18 mouse cellular contexts compared by ENCODE assay signal in the genomic region with DNA sequence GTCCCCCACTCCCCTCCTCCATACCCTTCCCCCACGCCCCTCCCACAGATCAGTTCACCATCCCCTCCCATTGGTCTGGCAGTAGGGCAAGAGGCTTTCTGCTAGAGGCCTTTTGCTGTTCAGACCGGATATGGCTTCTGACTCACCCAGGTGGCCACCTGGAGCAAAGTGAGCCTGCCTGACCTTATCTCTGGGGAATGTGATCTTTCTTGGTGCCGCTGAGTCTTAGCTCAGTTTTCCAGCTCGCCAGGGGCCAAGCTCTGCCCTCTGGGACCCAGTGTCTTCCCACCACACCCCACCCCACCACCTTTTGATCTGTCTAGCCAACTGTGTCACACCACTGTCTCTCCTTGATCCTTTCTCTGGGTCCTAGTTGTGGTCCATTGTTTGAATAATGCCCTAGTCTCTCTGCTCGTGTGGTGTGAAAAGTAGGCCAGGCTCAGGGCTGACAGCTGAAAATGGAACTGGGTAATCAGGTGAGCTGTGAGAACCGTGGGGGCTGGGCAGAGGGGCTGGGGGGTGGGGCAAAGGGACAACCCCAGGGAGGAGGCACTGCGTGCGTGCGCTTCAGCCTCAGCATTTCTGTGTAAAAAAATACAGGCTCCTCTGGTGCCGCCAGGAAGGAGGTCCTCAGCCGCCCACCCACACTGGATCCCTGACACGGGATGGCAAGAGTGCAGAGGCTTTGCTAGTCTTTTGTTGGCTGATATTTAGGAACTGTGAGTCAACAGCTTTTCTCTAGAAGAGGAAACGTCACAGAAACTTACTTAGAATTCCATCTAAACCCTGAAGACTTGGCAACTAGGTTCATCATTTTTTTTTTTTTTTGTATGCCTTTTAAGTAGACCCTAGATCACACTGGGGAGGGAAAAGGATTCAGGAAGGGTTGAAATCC. TPM values are rescaled to one million over a fixed set of nuclear protein-coding genes. Genes with fewer than 3 reads are reported as not detected.
DNase-seq lines count a peak whose midpoint lies in the region; ATAC-seq and TF ChIP-seq lines count a peak whose summit lies in the region.
"Had no signal": no experiment of that assay in that cellular context is flagged by ENCODE, and none has a peak within 500 bp of the region (broad histone marks: within the 10 kb centered on the region; RNA-seq: fewer than 3 reads in every experiment).

No protein-coding gene starts in this region.

- no peak overlapping the region for H3K4me3 ChIP-seq in heart, embryonic 10.5 days
- H3K4me3 ChIP-seq in heart, adult 2 months: no peak overlapping the region
- H3K4me3 ChIP-seq in thymus, adult 2 months (ENCODE audit: control insufficient read depth, insufficient read depth, low read length): no peak overlapping the region
- no peak overlapping the region for H3K4me3 ChIP-seq in embryonic facial prominence, embryonic 14.5 days (ENCODE audit: low read depth, low read length)
- H3K4me3 ChIP-seq in stomach, postnatal 0 days (ENCODE audit: low read depth, low read length): no peak overlapping the region
- H3K4me3 ChIP-seq: forebrain, embryonic 13.5 days; heart, embryonic 15.5 days; lung, embryonic 15.5 days; midbrain, embryonic 15.5 days; neural tube, embryonic 13.5 days; stomach, embryonic 15.5 days had no signal

- no peak for TF ChIP-seq CTCF in heart, adult 2 months (IDR thresholded peaks at IDR 0.05)
- no peak for TF ChIP-seq CTCF in thymus, adult 2 months (IDR thresholded peaks at IDR 0.05; ENCODE audit: borderline replicate concordance, control insufficient read depth, extremely low read depth, insufficient read depth, low read length, poor library complexity)
- TF ChIP-seq CTCF in stomach, postnatal 0 days (IDR thresholded peaks at IDR 0.05; ENCODE audit: low read depth): no peak

- peak overlapping the region; percentile 13; the same call in 1 of the 2 replicates for H3K27ac ChIP-seq in heart, embryonic 10.5 days
- H3K27ac ChIP-seq in heart, adult 2 months: no peak overlapping the region
- peak overlapping the region; percentile 56; the same call in 1 of the 2 replicates for H3K27ac ChIP-seq in thymus, adult 2 months (ENCODE audit: control insufficient read depth, insufficient read depth, low read length)
- H3K27ac ChIP-seq in embryonic facial prominence, embryonic 14.5 days (replicated peaks; ENCODE audit: low read depth, low read length): no peak overlapping the region
- no peak overlapping the region for H3K27ac ChIP-seq in stomach, postnatal 0 days (replicated peaks)
- H3K27ac ChIP-seq: forebrain, embryonic 13.5 days; heart, embryonic 15.5 days; midbrain, embryonic 15.5 days; neural tube, embryonic 13.5 days; stomach, embryonic 15.5 days had no signal

- H3K4me2 ChIP-seq in embryonic facial prominence, embryonic 14.5 days (ENCODE audit: low read depth, low read length): no peak overlapping the region
- H3K4me2 ChIP-seq in stomach, postnatal 0 days (replicated peaks; ENCODE audit: low read depth): no peak overlapping the region
- H3K4me2 ChIP-seq: forebrain, embryonic 13.5 days; heart, embryonic 15.5 days; lung, embryonic 15.5 days; midbrain, embryonic 15.5 days; neural tube, embryonic 13.5 days; stomach, embryonic 15.5 days had no signal

- no peaks in the 10 kb centered on the region for H3K9me3 ChIP-seq in heart, embryonic 10.5 days
- no peaks in the 10 kb centered on the region for H3K9me3 ChIP-seq in embryonic facial prominence, embryonic 14.5 days (ENCODE audit: control insufficient read depth, low read length)
- H3K9me3 ChIP-seq in stomach, postnatal 0 days (ENCODE audit: control insufficient read depth, low read length): no peaks in the 10 kb centered on the region
- H3K9me3 ChIP-seq: forebrain, embryonic 13.5 days; heart, embryonic 15.5 days; lung, embryonic 15.5 days; midbrain, embryonic 15.5 days; neural tube, embryonic 13.5 days; stomach, embryonic 15.5 days had no signal

- H3K4me1 ChIP-seq in heart, embryonic 10.5 days: peaks cover 18% of the 10 kb centered on the region
- no peaks in the 10 kb centered on the region for H3K4me1 ChIP-seq in heart, adult 2 months (ENCODE audit: control insufficient read depth, insufficient read depth, low read length)
- peaks cover 35% of the 10 kb centered on the region for H3K4me1 ChIP-seq in thymus, adult 2 months (replicated peaks; ENCODE audit: control insufficient read depth, insufficient read depth, low read length)
- H3K4me1 ChIP-seq in embryonic facial prominence, embryonic 14.5 days (ENCODE audit: control insufficient read depth, insufficient read depth, low read length): no peaks in the 10 kb centered on the region
- H3K4me1 ChIP-seq in stomach, postnatal 0 days (replicated peaks; ENCODE audit: control insufficient read depth, insufficient read depth): no peaks in the 10 kb centered on the region
- H3K4me1 ChIP-seq: forebrain, embryonic 13.5 days; lung, embryonic 15.5 days; midbrain, embryonic 15.5 days; neural tube, embryonic 13.5 days; stomach, embryonic 15.5 days had no signal

- TF ChIP-seq EP300 in heart, adult 2 months (IDR thresholded peaks at IDR 0.05; ENCODE audit: insufficient read depth, low read depth, low read length): no peak
- TF ChIP-seq EP300 in stomach, postnatal 0 days (optimal IDR thresholded peaks at IDR 0.05): no peak

- 0 out of 2 replicates have a peak, but pooled peaks have one; percentile 12 for ATAC-seq in embryonic facial prominence, embryonic 14.5 days (ENCODE audit: low read depth)
- peak; percentile 55 for ATAC-seq in stomach, postnatal 0 days (ENCODE audit: low FRiP score, low TSS enrichment)
- ATAC-seq: forebrain, embryonic 13.5 days; inflammation-experienced regulatory T-cells, adult 6 months; midbrain, embryonic 15.5 days had no signal

- intact Hi-C loops in heart, adult 2 months (cut with DNase I): no loop called here

- no peaks in the 10 kb centered on the region for H3K79me2 ChIP-seq in heart, adult 2 months (replicated peaks; ENCODE audit: control insufficient read depth, insufficient read depth, low read length)

- H3K27me3 ChIP-seq in heart, embryonic 10.5 days (ENCODE audit: insufficient read depth, poor library complexity, severe bottlenecking): peaks cover 6% of the 10 kb centered on the region; the same call in 1 of the 2 replicates
- no peaks in the 10 kb centered on the region for H3K27me3 ChIP-seq in heart, adult 2 months (ENCODE audit: control insufficient read depth, insufficient read depth, low read length)
- H3K27me3 ChIP-seq in thymus, adult 2 months (ENCODE audit: control insufficient read depth, insufficient read depth, low read length): no peaks in the 10 kb centered on the region
- H3K27me3 ChIP-seq in embryonic facial prominence, embryonic 14.5 days (replicated peaks; ENCODE audit: control insufficient read depth, insufficient read depth, low read length): no peaks in the 10 kb centered on the region
- H3K27me3 ChIP-seq in stomach, postnatal 0 days (ENCODE audit: control insufficient read depth, insufficient read depth, low read length): no peaks in the 10 kb centered on the region
- H3K27me3 ChIP-seq: forebrain, embryonic 13.5 days; heart, embryonic 15.5 days; lung, embryonic 15.5 days; midbrain, embryonic 15.5 days; neural tube, embryonic 13.5 days; stomach, embryonic 15.5 days had no signal

- H3K9ac ChIP-seq in heart, adult 2 months (ENCODE audit: low read depth, low read length): no peak overlapping the region
- no peak overlapping the region for H3K9ac ChIP-seq in embryonic facial prominence, embryonic 14.5 days (ENCODE audit: low read depth, low read length)
- H3K9ac ChIP-seq in stomach, postnatal 0 days (ENCODE audit: low read length): no peak overlapping the region
- H3K9ac ChIP-seq: forebrain, embryonic 13.5 days; heart, embryonic 15.5 days; lung, embryonic 15.5 days; midbrain, embryonic 15.5 days; neural tube, embryonic 13.5 days; stomach, embryonic 15.5 days had no signal

- 34% methylated on average over 13 of the region's 13 CpGs for WGBS in heart, embryonic 10.5 days
- WGBS in heart, adult 2 months: 80% methylated on average over 13 of the region's 13 CpGs
- 81% methylated on average over 13 of the region's 13 CpGs for WGBS in thymus, adult 2 months
- 41% methylated on average over 13 of the region's 13 CpGs for WGBS in embryonic facial prominence, embryonic 14.5 days
- WGBS in stomach, postnatal 0 days: 51% methylated on average over 13 of the region's 13 CpGs

- TF ChIP-seq POLR2A in heart, adult 2 months (IDR thresholded peaks at IDR 0.05; ENCODE audit: insufficient read depth, low read depth, low read length): no peak
- TF ChIP-seq POLR2A in thymus, adult 2 months (IDR thresholded peaks at IDR 0.05; ENCODE audit: control insufficient read depth, extremely low read depth, insufficient read depth, low read length, poor library complexity): no peak

- no peak for DNase-seq in heart, embryonic 10.5 days (ENCODE audit: low spot score)
- DNase-seq in heart, adult 2 months: no peak
- no peak for DNase-seq in thymus, adult 2 months
- DNase-seq in thymus, postnatal 14 days: no peak
- no peak for DNase-seq in embryonic facial prominence, embryonic 14.5 days (ENCODE audit: low spot score)
- no peak for DNase-seq in stomach, postnatal 0 days (ENCODE audit: low spot score)
- DNase-seq in adrenal gland, postnatal 10 days: no peak
- DNase-seq in B cell, adult 2 months: no peak
- DNase-seq: cerebellum, adult 18-20 months; gastrocnemius, postnatal 36 days had no signal

- H3K36me3 ChIP-seq in heart, embryonic 10.5 days: peaks cover 16% of the 10 kb centered on the region
- no peaks in the 10 kb centered on the region for H3K36me3 ChIP-seq in heart, adult 2 months (ENCODE audit: control insufficient read depth, insufficient read depth, low read length)
- H3K36me3 ChIP-seq in thymus, adult 2 months (ENCODE audit: control insufficient read depth, insufficient read depth, low read length): no peaks in the 10 kb centered on the region; the same call in 1 of the 2 replicates
- H3K36me3 ChIP-seq in embryonic facial prominence, embryonic 14.5 days (ENCODE audit: control insufficient read depth, insufficient read depth, low read length): peaks cover 52% of the 10 kb centered on the region
- peaks cover 11% of the 10 kb centered on the region; the same call in 1 of the 2 replicates for H3K36me3 ChIP-seq in stomach, postnatal 0 days (ENCODE audit: control insufficient read depth, insufficient read depth, low read length)

RNA-seq across cellular contexts. Expression of a gene that starts 10.8 kb away (rescaled TPM):
- polyA plus RNA-seq in heart, embryonic 10.5 days (2016; fragmentation: Nextera tagmentation; extraction: Ambion mirVana): 5.1 and 6.6 TPM in 2 replicates
- total RNA-seq in heart, adult 2 months (2021): 1 to 10 TPM; 6.0 TPM
- polyA plus RNA-seq in heart, adult 2 months (2012; rRNA removed): 8.3 and 10.9 TPM in 2 replicates
- 29.3 and 31.7 TPM in 2 replicates for polyA plus RNA-seq in thymus, adult 2 months (2012; rRNA removed)
- 7.6 and 8.9 TPM in 2 replicates for polyA plus RNA-seq in embryonic facial prominence, embryonic 14.5 days (2014; fragmentation: Nextera tagmentation; extraction: Ambion mirVana)
- polyA plus RNA-seq in stomach, postnatal 0 days (2015; fragmentation: Nextera tagmentation; extraction: Ambion mirVana): 6.2 and 6.5 TPM in 2 replicates
- total RNA-seq in adrenal gland, postnatal 10 days (2021): 10 to 100 TPM; 10.5 to 11.1 TPM

RNA-seq across cellular contexts. Expression of a gene that starts 16.2 kb away (rescaled TPM):
- polyA plus RNA-seq in heart, embryonic 10.5 days (2016; fragmentation: Nextera tagmentation; extraction: Ambion mirVana): 0.95 and 2.3 TPM in 2 replicates
- total RNA-seq in heart, adult 2 months (2021): 100 to 1,000 TPM; 192 to 198 TPM
- 71.6 and 81.9 TPM in 2 replicates for polyA plus RNA-seq in heart, adult 2 months (2012; rRNA removed)
- 2.9 and 4.3 TPM in 2 replicates for polyA plus RNA-seq in thymus, adult 2 months (2012; rRNA removed)
- polyA plus RNA-seq in embryonic facial prominence, embryonic 14.5 days (2014; fragmentation: Nextera tagmentation; extraction: Ambion mirVana): 1.9 and 2.3 TPM in 2 replicates
- polyA plus RNA-seq in stomach, postnatal 0 days (2015; fragmentation: Nextera tagmentation; extraction: Ambion mirVana): 0.06 and 0.13 TPM in 2 replicates
- 10 to 100 TPM; 11.3 to 19.1 TPM for total RNA-seq in adrenal gland, postnatal 10 days (2021)
- polyA plus RNA-seq: forebrain, embryonic 13.5 days had no signal

RNA-seq across cellular contexts. Expression of a gene that starts 51.4 kb away (rescaled TPM):
- polyA plus RNA-seq in heart, embryonic 10.5 days (2016; fragmentation: Nextera tagmentation; extraction: Ambion mirVana): 0.62 and 1.5 TPM in 2 replicates
- total RNA-seq in heart, adult 2 months (2021): 1 to 10 TPM; 1.3 to 1.5 TPM
- polyA plus RNA-seq in heart, adult 2 months (2012; rRNA removed): 3.9 and 5.7 TPM in 2 replicates
- 30.0 and 43.4 TPM in 2 replicates for polyA plus RNA-seq in thymus, adult 2 months (2012; rRNA removed)
- polyA plus RNA-seq in embryonic facial prominence, embryonic 14.5 days (2014; fragmentation: Nextera tagmentation; extraction: Ambion mirVana): 2.2 and 2.7 TPM in 2 replicates
- polyA plus RNA-seq in stomach, postnatal 0 days (2015; fragmentation: Nextera tagmentation; extraction: Ambion mirVana): 4.7 and 5.1 TPM in 2 replicates
- total RNA-seq in adrenal gland, postnatal 10 days (2021): 1 to 10 TPM; 1.4 to 1.9 TPM
- total RNA-seq: layer of hippocampus, postnatal 10 days had no signal

Comparison
In these comparisons a context has a peak if more than half of its experiments do, and no peak if none do; other contexts are left out.
1. H3K27ac ChIP-seq: peak in heart, embryonic 10.5 days (single experiment) and thymus, adult 2 months (single experiment); none in heart, adult 2 months (single experiment), embryonic facial prominence, embryonic 14.5 days (single experiment) and stomach, postnatal 0 days (single experiment).
2. RNA of a gene that starts 16.2 kb away (polyA plus RNA-seq): 71.6 to 81.9 TPM in heart, adult 2 months; 2.9 to 4.3 TPM in thymus, adult 2 months, 0.95 to 2.3 TPM in heart, embryonic 10.5 days, 1.9 to 2.3 TPM in embryonic facial prominence, embryonic 14.5 days and 0.06 to 0.13 TPM in stomach, postnatal 0 days; every median in the first group is over 10 times any median in the second.